9 mouse cellular contexts compared by ENCODE assay signal in the genomic region with DNA sequence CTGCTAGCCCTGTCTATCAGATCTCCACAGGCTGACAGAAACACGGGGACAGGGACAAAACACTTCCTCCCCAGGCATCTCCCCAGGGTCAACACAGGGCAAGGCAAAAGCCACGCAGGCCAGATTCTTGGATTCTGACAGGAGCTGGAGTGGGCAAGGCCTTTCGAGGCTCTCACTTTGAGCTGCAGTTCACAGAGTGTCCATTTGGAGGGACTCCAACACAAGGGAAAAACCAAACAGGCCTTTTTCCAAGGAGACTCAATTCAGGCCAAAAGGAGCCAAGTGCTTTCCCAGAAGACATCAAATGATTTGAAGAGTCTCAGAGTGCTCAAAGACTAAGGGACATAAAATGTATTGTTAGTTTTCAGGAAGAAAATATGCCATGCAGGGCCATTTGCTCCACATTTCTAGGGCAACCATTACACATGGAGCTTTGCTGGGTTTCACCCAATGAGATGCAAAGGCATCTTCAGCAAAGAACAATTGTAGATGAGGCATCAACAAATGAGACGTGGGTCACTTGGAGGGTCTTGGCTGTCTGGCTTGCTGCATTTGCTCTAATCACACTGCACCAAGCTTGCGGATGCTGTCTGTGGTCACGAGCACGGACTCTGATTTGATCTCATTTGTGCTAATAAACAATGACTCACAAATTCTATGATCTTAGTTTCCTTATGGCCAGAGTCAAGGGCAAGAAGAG.
DNase-seq lines count a peak whose midpoint lies in the region; ATAC-seq and TF ChIP-seq lines count a peak whose summit lies in the region.
"Had no signal": no experiment of that assay in that cellular context is flagged by ENCODE, and none has a peak within 500 bp of the region (broad histone marks: within the 10 kb centered on the region; RNA-seq: fewer than 3 reads in every experiment).

No protein-coding gene starts in this region.

- intact Hi-C loops in gastrocnemius, postnatal 36 days (cut with DNase I), result loop anchor here (2.0 kb wide), 1 partner anchor 353 kb away; no protein-coding TSS in a partner anchor

- H3K4me1 ChIP-seq in cerebellum, adult 2 months (ENCODE audit: control insufficient read depth, insufficient read depth, low read length), result peaks cover 13% of the 10 kb centered on the region
- H3K4me1 ChIP-seq: embryonic facial prominence, embryonic 15.5 days had no signal

- no peak for TF ChIP-seq POLR2A in cerebellum, adult 2 months (IDR thresholded peaks at IDR 0.05; ENCODE audit: borderline replicate concordance, insufficient read depth, low read length)

- peak; percentile 77 for TF ChIP-seq CTCF in cerebellum, adult 2 months (IDR thresholded peaks at IDR 0.05; ENCODE audit: borderline replicate concordance, insufficient read depth, low read depth, low read length)

- H3K27me3 ChIP-seq in cerebellum, adult 2 months (ENCODE audit: control insufficient read depth, insufficient read depth, low read length), result no peaks in the 10 kb centered on the region
- H3K27me3 ChIP-seq: embryonic facial prominence, embryonic 15.5 days had no signal

- H3K27ac ChIP-seq in cerebellum, adult 2 months (ENCODE audit: insufficient read depth, low read length), result peak overlapping the region; percentile 33; the same call in 1 of the 2 replicates
- H3K27ac ChIP-seq: embryonic facial prominence, embryonic 15.5 days had no signal

- DNase-seq in urinary bladder, adult 18-20 months (ENCODE audit: low spot score in 2 of 2), result peak; percentile 39 to 47
- DNase-seq in urinary bladder, postnatal 10 days (ENCODE audit: low spot score), result no peak
- DNase-seq in cerebellum, adult 2 months, result peak; percentile 69 to 72
- peak; percentile 41 to 47 for DNase-seq in gastrocnemius, postnatal 36 days
- DNase-seq in layer of hippocampus, adult 18-20 months (ENCODE audit: low spot score in 2 of 2), result peak; percentile 37 to 72
- peak; percentile 24 for DNase-seq in testis, postnatal 14 days (ENCODE audit: low spot score)
- DNase-seq in spleen, adult 18-20 months, result no peak

- 56% methylated on average over 7 of the region's 7 CpGs for WGBS in cerebellum, adult 2 months

- H3K4me3 ChIP-seq in cerebellum, adult 2 months (replicated peaks; ENCODE audit: insufficient read depth, low read depth, low read length), result no peak overlapping the region
- H3K4me3 ChIP-seq: embryonic facial prominence, embryonic 15.5 days had no signal

- 0 out of 2 replicates have a peak, but pooled peaks have one; percentile 39 for ATAC-seq in megakaryocyte progenitor cell, adult 5-6 weeks (replicated peaks; ENCODE audit: poor library complexity)

Comparison
In these comparisons a context has a peak if more than half of its experiments do, and no peak if none do; other contexts are left out.
1. DNase-seq: peak in urinary bladder, adult 18-20 months (2 of 2), cerebellum, adult 2 months (2 of 2), gastrocnemius, postnatal 36 days (2 of 2), layer of hippocampus, adult 18-20 months (2 of 2) and testis, postnatal 14 days (single experiment); none in urinary bladder, postnatal 10 days (single experiment) and spleen, adult 18-20 months (0 of 2).